Mouse (Mus musculus) heart, embryonic 16.5 days (tissue): Measurements from ENCODE around the gene Stk4. TPM values are rescaled to one million over a fixed set of nuclear protein-coding genes. Genes with fewer than 3 reads are reported as not detected.

ENCODE experiments used
- ATAC-seq: fragments of 200-750 bp; cut with Nextera tagmentation; replicated peaks from 2 replicates; pipeline ENCODE4 v1.8.0; 2017; ENCODE audit warnings: moderate number of reproducible peaks; ENCODE audit not compliant: insufficient read depth, low FRiP score; ENCODE audit errors: extremely low read depth
- H3K27ac ChIP-seq: fragments of 300-500 bp; sonication (generic); 2 replicates; pipeline ENCODE4 v1.5.1; 2014; ENCODE audit warnings: mild to moderate bottlenecking, low read length, control low read depth, moderate library complexity
- H3K27me3 ChIP-seq: fragments of 300-500 bp; sonication (generic); 2 replicates; pipeline ENCODE4 v1.6.1; 2014; ENCODE audit warnings: low read length, mixed read lengths; ENCODE audit not compliant: control insufficient read depth, insufficient read depth
- H3K36me3 ChIP-seq: fragments of 300-500 bp; sonication (generic); 2 replicates; pipeline ENCODE4 v1.6.1; 2014; ENCODE audit not compliant: control insufficient read depth, insufficient read depth
- H3K4me1 ChIP-seq: fragments of 300-500 bp; sonication (generic); 2 replicates; pipeline ENCODE4 v1.6.1; 2014; ENCODE audit warnings: low read length, mixed read lengths; ENCODE audit not compliant: control insufficient read depth, insufficient read depth
- H3K4me2 ChIP-seq: fragments of 300-500 bp; sonication (generic); 2 replicates; pipeline ENCODE4 v1.6.1; 2014; ENCODE audit warnings: low read depth, mild to moderate bottlenecking, control low read depth, low read length
- H3K4me3 ChIP-seq: fragments of 300-500 bp; sonication (generic); 2 replicates; pipeline ENCODE4 v1.5.1; 2014; ENCODE audit warnings: mild to moderate bottlenecking, control low read depth, low read length
- H3K9ac ChIP-seq: fragments of 300-500 bp; sonication (generic); 2 replicates; pipeline ENCODE4 v1.6.1; 2014; ENCODE audit warnings: low read length, control low read depth
- H3K9me3 ChIP-seq: fragments of 300-500 bp; sonication (generic); replicated peaks from 2 replicates; pipeline ENCODE4 v1.6.1; 2016; ENCODE audit warnings: low read length; ENCODE audit not compliant: control insufficient read depth
- WGBS: fragments of 180-500 bp; shearing (Covaris S2); extraction: QIAGEN DNeasy Blood & Tissue Kit; methylation state at CpG from one replicate; pipeline ENCODE4 v1.1.7; 2014; 5-methylcytosine and 5-hydroxymethylcytosine counted together
- polyA plus RNA-seq: library from polyadenylated mRNA; unstranded; fragments of >200 nt; fragmentation: Nextera tagmentation; extraction: Ambion mirVana; gene quantifications from 2 replicates; pipeline ENCODE4 v1.2.1, GENCODE M21; 2015

The Stk4 gene
- polyA plus RNA-seq, 1 experiment from 2014 or later = 17.8 TPM

- WGBS = 35% methylated on average over 5 of the region's 5 CpGs
- no peaks in the 10 kb centered on the region for H3K9me3 ChIP-seq
These were observed 5.0 kb downstream of the Stk4 start for GRCm38 (mm10) chr2:164075088-164075487.

GRCm38 (mm10) chr2:164076874-164077425 lies 6.8 kb downstream of the Stk4 start:
- ATAC-seq = no peak
- H3K4me2 ChIP-seq = no peak overlapping the region
- no peaks in the 10 kb centered on the region for H3K9me3 ChIP-seq
- H3K4me3 ChIP-seq = no peak overlapping the region
- peaks cover 5% of the 10 kb centered on the region for H3K4me1 ChIP-seq
- WGBS = 71% methylated on average over 8 of the region's 8 CpGs
- no peaks in the 10 kb centered on the region for H3K27me3 ChIP-seq
- H3K27ac ChIP-seq = no peak overlapping the region
- no peak overlapping the region for H3K9ac ChIP-seq
- peaks cover 11% of the 10 kb centered on the region for H3K36me3 ChIP-seq

More at GRCm38 (mm10) chr2:164075088-164075487, 5.0 kb downstream of the Stk4 start:
- Histone ChIP-seq H3K27me3 (no peaks in the 10 kb centered on the region), H3K27ac (no peak overlapping the region), H3K4me2 (peak overlapping the region; percentile 71), H3K4me1 (peaks cover 8% of the 10 kb centered on the region), H3K9ac (peak overlapping the region; percentile 91), H3K36me3 (peaks cover 5% of the 10 kb centered on the region; the same call in 1 of the 2 replicates), H3K4me3 (peak overlapping the region; percentile 94)
- no peak for ATAC-seq

- H3K36me3 ChIP-seq = peaks cover 14% of the 10 kb centered on the region
- no peaks in the 10 kb centered on the region for H3K27me3 ChIP-seq
- H3K27ac ChIP-seq = no peak overlapping the region
- H3K4me1 ChIP-seq = peaks cover 5% of the 10 kb centered on the region
- H3K9me3 ChIP-seq = no peaks in the 10 kb centered on the region
- WGBS = 74% methylated on average over 5 of the region's 5 CpGs
- no peak overlapping the region for H3K4me3 ChIP-seq
- no peak for ATAC-seq
- no peak overlapping the region for H3K9ac ChIP-seq
- H3K4me2 ChIP-seq = no peak overlapping the region
These were observed 7.8 kb downstream of the Stk4 start for GRCm38 (mm10) chr2:164077875-164078274.

- Histone ChIP-seq H3K9ac (no peak overlapping the region), H3K9me3 (no peaks in the 10 kb centered on the region), H3K27ac (no peak overlapping the region; the same call in 1 of the 2 replicates), H3K27me3 (no peaks in the 10 kb centered on the region), H3K4me3 (no peak overlapping the region), H3K36me3 (peaks cover 19% of the 10 kb centered on the region), H3K4me1 (peaks cover 5% of the 10 kb centered on the region), H3K4me2 (no peak overlapping the region)
- WGBS = 73% methylated on average over 6 of the region's 6 CpGs
- ATAC-seq = no peak
These were observed 9.4 kb downstream of the Stk4 start for GRCm38 (mm10) chr2:164079488-164079887.

GRCm38 (mm10) chr2:164081577-164081976 lies 11.5 kb downstream of the Stk4 start:
- Histone ChIP-seq H3K36me3 (peaks cover 20% of the 10 kb centered on the region), H3K9ac (no peak overlapping the region), H3K27me3 (no peaks in the 10 kb centered on the region), H3K4me2 (no peak overlapping the region), H3K4me1 (no peaks in the 10 kb centered on the region), H3K9me3 (no peaks in the 10 kb centered on the region), H3K27ac (no peak overlapping the region), H3K4me3 (no peak overlapping the region)
- 89% methylated on average over 10 of the region's 10 CpGs for WGBS
- ATAC-seq = no peak

GRCm38 (mm10) chr2:164082175-164082574 lies 12.1 kb downstream of the Stk4 start:
- ATAC-seq = no peak
- Histone ChIP-seq H3K9me3 (no peaks in the 10 kb centered on the region), H3K4me2 (no peak overlapping the region), H3K4me3 (no peak overlapping the region), H3K27me3 (no peaks in the 10 kb centered on the region), H3K9ac (no peak overlapping the region), H3K27ac (no peak overlapping the region), H3K4me1 (no peaks in the 10 kb centered on the region), H3K36me3 (peaks cover 20% of the 10 kb centered on the region)
- WGBS = 64% methylated on average over 10 of the region's 10 CpGs

GRCm38 (mm10) chr2:164083609-164084341 lies 13.7 kb downstream of the Stk4 start:
- Histone ChIP-seq H3K36me3 (peaks cover 24% of the 10 kb centered on the region), H3K4me3 (no peak overlapping the region), H3K4me1 (no peaks in the 10 kb centered on the region), H3K27ac (peak overlapping the region; percentile 70), H3K9me3 (no peaks in the 10 kb centered on the region), H3K27me3 (no peaks in the 10 kb centered on the region), H3K4me2 (peak overlapping the region; percentile 15; the same call in 1 of the 2 replicates), H3K9ac (no peak overlapping the region)
- peak; percentile 46; the same call in 1 of the 2 replicates for ATAC-seq
- 81% methylated on average over 15 of the region's 19 CpGs for WGBS

GRCm38 (mm10) chr2:164084342-164084700 lies 14.2 kb downstream of the Stk4 start:
- 84% methylated on average over 7 of the region's 7 CpGs for WGBS
- Histone ChIP-seq H3K36me3 (peaks cover 28% of the 10 kb centered on the region), H3K4me1 (no peaks in the 10 kb centered on the region)

GRCm38 (mm10) chr2:164087416-164088017 lies 17.4 kb downstream of the Stk4 start:
- 74% methylated on average over 6 of the region's 6 CpGs for WGBS
- no peaks in the 10 kb centered on the region for H3K4me1 ChIP-seq

More at GRCm38 (mm10) chr2:164084342-164084700, 14.2 kb downstream of the Stk4 start:
- Histone ChIP-seq H3K27ac (no peak overlapping the region), H3K27me3 (no peaks in the 10 kb centered on the region), H3K4me3 (no peak overlapping the region), H3K4me2 (no peak overlapping the region), H3K9ac (no peak overlapping the region), H3K9me3 (no peaks in the 10 kb centered on the region)
- 0 out of 2 replicates have a peak, but pooled peaks have one; percentile 28 for ATAC-seq

More at GRCm38 (mm10) chr2:164087416-164088017, 17.4 kb downstream of the Stk4 start:
- no peaks in the 10 kb centered on the region for H3K9me3 ChIP-seq
- no peaks in the 10 kb centered on the region for H3K27me3 ChIP-seq
- no peak overlapping the region for H3K4me2 ChIP-seq
- no peak for ATAC-seq
- no peak overlapping the region for H3K9ac ChIP-seq
- H3K36me3 ChIP-seq = peaks cover 22% of the 10 kb centered on the region
- H3K4me3 ChIP-seq = no peak overlapping the region
- no peak overlapping the region for H3K27ac ChIP-seq
